Mouse (Mus musculus) spleen, embryonic (tissue): ENCODE results near the gene Eps8.

Experiments used
- CTCF ChIA-PET: fragments of 350-600 bp; sonication (Branson Sonifier 250); formaldehyde crosslinking; loops from one replicate; lab custom pipeline; 2022; lab: Charles Lee

Eps8 gene

GRCm38 (mm10) chr6:137613903-137614302 lies 40.8 kb downstream of the Eps8 start:
- CTCF ChIA-PET: no interaction called here

- CTCF ChIA-PET: no interaction called here
Measured at GRCm38 (mm10) chr6:137612071-137612547, 42.6 kb downstream of the Eps8 start.

GRCm38 (mm10) chr6:137608160-137608930 lies 46.3 kb downstream of the Eps8 start:
- CTCF ChIA-PET: no interaction called here

DNA sequence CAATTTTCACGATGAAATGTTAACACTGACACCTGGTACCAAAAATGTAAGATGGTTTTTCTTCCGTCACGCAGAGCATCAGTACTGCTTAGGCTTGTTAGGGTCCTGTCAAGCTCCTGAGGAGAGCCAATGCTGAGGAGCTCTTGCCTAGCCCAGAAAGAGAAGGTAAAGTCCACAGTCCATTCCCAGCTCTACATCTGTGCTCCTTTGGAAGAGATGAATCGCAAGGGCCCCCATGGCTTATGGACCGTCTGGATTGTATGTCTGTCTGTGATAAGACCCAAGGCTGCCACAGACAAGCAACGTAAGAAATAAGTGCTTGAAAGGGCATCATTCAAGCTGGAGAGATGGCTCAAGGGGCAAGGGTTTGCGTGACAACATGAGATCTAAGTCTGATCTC lies 48.1 kb downstream of the Eps8 start:
- CTCF ChIA-PET: no interaction called here

DNA sequence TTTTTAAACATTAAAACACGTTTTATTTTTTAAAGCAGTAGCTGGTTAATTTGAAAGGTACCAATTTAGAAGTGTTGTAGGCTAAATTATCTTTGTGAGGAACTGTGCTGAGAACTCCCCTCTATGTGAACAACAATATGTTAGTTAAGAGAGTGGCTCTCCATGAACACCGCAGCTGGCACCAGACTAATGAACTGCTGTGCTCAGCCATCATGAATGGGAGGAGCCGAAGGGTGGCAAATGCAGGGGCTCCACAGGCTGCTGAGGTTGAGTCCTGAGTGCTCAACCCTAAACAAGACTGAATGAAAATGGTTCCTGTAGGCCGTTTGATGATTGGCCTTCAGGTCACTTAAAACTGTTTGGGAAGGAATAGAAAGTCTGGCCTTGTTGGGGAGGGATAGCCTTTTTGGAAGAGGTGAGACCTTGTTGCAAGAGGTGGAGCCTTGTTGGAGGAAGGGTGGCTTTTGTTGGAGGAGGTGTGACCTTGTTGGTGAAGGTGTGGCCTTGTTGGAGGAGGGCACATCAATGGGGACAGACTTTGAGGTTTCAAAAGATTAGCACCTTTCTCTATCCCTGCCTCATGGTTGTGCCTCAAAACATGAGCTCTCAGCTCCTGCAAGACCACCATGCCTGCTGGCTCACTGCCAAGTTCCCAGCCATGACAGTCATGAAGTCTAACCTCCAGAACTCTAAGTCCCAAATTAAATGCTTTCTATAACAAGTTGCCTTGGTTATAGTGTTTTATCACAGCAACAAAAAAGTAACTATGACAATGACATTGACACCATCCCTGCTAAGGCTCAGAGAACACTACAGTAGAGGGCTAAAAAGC lies 50.0 kb downstream of the Eps8 start:
- CTCF ChIA-PET: no interaction called here

DNA sequence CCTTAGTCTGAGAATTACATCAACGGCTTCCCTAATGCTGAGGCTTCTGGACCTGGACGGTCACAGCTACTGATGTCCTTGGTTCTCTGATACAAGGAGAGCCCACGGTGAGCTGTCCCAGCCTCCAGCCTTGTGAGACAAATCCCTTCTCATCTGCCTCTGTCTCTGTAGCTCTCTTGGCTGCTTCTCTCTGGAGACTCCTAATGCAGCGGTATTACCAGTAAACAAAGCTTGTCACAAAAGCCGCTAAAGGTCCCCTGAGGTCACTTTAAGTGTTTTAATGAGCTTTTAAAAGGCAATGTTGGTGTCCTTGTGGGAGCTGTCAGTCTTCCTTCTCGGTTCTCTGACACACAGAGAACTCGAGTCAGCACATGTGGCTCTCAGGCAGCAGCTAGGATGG lies 56.4 kb downstream of the Eps8 start:
- CTCF ChIA-PET: no interaction called here

GRCm38 (mm10) chr6:137597442-137598058 lies 57.1 kb downstream of the Eps8 start:
- CTCF ChIA-PET: no interaction called here

DNA sequence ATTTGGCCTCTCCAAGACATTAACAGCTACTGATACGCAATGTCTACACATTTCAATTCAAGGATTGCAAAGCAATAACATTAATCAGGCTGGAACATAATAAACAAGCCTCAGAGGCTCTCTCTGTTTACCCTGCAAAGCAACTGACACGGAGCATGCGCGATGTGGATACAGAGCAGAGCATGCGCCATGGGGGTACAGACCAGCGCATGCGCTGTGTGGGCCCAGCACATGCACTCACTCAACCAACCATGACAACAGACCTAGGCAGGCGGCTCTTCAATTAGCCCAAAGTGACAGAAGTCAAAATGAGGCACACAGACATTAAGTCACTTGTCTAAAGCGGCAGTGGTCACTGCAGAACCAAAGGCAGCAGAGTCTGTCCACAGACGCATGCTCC lies 62.1 kb downstream of the Eps8 start:
- CTCF ChIA-PET: no interaction called here

DNA sequence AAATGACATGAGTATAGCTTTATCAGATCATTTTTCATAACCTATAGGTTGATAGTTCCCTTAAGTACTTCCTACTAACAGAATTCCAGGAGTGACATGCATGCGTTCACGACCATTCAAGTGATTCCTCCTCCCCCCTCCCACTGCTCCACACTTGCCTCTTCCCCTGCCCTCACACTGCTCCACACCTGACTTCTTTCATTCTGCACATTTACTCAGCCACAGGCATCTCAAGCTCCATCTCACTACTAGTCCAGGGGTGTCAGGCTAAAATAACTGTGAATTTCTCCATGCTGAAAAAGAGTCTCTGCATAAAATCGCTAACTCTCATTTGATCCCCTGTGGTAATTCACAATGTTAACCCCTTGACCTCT lies 65.4 kb downstream of the Eps8 start:
- CTCF ChIA-PET: no interaction called here

- CTCF ChIA-PET: no interaction called here
Measured at GRCm38 (mm10) chr6:137588481-137589244, 66.0 kb downstream of the Eps8 start.

DNA sequence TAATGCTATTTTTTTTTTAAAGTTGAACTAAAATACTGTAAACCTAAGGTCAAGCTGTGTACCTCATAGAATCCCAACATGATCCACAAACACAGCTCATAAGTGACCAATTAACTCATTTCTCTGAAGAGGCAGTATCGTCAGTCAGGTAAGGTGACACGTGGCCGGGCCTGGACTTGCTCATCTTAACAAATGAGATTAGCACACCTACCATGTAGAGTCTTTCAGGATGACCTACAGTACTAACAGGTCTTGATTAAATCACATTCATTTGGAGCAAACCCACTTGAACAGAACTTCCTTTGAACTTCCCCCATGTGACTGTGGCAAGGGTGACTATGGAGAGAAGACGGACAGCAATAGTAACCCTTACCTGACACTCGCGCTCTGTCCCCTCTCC lies 66.8 kb downstream of the Eps8 start:
- CTCF ChIA-PET: no interaction called here

DNA sequence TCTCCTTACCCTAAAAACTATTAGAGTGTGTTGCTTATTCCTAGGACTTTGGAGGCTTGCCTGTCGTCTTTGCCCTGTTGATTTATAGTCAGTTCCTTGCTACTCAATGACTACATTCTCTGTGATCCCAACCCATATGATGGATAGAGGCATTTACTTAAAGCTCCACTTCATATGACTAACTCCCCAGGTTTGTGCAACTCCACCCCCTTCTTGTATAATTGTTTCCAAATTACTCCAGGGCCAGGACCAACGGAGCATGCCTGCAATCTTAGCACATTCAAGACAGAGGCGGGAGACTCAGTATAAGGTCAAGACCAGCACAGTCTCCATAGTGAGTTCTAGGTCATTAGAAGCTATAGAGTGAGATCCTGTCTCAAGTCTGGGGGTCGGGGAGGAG lies 69.4 kb downstream of the Eps8 start:
- CTCF ChIA-PET: no interaction called here

DNA sequence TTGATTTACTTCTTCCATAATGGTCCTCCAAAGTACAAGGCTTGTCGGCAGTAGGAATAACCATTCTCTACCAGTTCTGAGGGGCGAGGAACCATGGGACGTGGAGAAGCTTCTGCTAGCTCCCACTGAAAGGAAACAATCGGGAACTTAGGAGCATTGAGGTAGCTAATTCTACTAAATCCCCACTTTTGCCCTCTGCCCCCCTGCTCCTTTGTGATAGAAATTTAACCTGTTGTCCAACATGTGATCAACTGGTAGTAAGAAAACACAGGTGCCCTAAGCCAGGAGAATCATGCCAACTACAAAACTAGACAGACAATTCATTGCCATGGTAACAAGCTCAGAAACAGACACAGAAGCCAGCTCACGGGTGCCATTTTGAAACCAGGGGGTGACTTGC lies 71.6 kb downstream of the Eps8 start:
- CTCF ChIA-PET: no interaction called here

- CTCF ChIA-PET: no interaction called here
Measured at GRCm38 (mm10) chr6:137582207-137582889, 72.3 kb downstream of the Eps8 start.

DNA sequence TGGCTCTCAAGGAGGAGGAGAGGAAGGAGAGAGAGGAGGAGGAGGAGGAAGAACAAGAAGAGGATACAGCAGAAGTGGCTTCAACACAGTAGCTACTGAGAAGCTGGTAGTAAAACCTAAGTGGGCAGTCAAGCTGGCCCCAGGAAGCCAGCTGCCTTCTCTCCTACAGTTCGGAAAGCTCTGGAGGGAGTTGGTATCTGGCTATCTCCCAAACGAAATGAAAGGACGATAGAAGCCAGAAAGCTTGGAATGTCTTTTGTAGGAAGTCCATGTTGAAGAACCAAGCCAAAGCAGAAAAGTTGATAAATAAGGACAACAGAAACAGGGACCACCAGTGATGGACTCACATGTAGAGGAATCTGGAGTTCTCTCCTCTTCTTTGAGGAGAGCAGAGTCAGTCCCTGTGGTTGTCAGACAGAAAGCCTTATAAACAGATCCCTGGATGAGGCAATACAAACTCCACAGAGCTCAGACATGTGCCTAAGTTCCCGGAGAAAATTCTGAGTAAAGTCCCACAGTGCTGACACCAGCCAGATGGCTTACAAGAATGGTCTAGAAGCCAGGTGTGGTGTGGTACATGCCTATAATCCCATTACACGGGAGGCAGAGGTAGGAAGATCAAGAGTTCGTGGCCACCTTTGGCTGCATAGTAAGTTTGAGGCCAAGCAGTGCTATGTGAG lies 73.2 kb downstream of the Eps8 start:
- CTCF ChIA-PET: no interaction called here

DNA sequence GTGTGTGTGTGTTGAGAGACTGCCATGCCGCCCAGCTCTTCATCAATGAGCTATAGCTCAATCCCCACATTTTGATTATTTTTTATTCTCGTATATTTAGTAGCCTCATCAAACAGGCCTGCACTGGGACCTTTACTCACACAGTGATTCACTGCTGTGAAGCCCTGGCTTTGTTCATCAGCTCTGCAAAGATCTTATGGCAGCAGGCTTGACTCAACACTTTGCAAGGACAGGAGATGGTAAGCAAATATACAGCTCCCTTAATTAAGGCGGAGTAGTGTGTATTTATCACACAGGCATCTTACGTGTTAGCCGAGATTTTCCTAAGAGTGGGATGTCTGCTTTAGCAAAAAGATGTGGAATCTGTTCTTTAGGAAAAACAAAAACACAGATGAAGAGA lies 74.2 kb downstream of the Eps8 start:
- CTCF ChIA-PET: no interaction called here

DNA sequence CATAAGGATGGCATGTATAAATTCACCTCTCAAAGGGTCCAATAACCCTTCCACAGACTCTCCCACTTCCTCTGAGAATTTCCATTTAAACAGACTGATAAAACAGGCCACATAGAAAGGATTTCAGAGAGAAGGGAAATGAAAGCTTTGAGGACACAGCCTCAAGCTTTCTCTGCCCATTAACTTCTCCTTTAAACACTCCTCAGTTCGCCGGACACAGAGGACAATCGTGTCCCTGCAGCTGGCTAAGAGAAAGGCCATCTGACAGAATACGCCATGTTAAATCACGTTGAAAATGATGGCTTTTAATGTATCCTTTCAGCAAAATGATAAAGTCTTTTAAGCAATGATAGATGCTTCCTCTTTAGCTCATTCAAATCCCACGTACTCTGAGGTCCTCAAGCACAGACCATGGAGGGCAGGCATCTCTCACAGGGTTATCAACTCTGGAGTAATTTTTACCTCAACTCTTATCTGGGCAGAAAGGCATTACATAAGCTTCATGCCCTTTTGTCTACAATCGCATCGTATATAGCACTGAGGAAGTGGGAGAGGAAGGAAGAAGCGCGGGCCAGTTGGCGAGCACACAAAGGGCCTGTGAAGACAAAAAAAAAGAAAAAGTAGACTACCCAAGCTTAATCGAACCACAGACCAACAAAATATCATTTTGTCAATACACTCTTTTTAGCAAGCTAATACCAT lies 77.9 kb downstream of the Eps8 start:
- CTCF ChIA-PET: no interaction called here

DNA sequence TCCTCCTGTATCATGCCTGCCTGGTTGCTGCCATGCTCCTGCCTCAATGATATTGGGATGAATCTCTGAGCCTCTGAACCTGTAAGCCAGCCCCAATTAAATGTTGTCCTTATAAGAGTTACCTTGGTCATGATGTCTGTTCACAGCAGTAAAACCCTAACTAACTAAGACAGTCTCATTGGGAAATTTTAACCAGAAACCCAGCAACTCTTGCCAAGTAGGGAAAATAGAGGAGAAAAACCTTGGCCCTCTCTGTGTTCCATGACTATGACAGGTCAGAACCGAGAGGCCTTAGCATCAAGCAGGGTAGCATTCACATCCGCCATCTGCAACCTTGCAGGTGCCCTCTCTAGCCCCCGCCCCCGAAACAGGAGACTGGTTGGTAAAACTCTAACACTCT lies 78.6 kb downstream of the Eps8 start:
- CTCF ChIA-PET: no interaction called here

- CTCF ChIA-PET: no interaction called here
Measured at GRCm38 (mm10) chr6:137573897-137574296, 80.8 kb downstream of the Eps8 start.

GRCm38 (mm10) chr6:137570718-137571131 lies 84.0 kb downstream of the Eps8 start:
- CTCF ChIA-PET: no interaction called here
